Mouse (Mus musculus) spleen, adult 12 weeks (tissue): Measurements from ENCODE around the gene Slco2a1.

Experiments used
- DNase-seq: peaks from one replicate; pipeline ENCODE4 v3.0.0; 2022; ENCODE audit warnings: low spot score

The Slco2a1 gene

GRCm38 (mm10) chr9:103038266-103038665 is 49.8 kb downstream of the Slco2a1 start:
- DNase-seq: no peak

GRCm38 (mm10) chr9:103038705-103039104 is 50.2 kb downstream of the Slco2a1 start:
- DNase-seq: no peak

- no peak for DNase-seq
Observed at GRCm38 (mm10) chr9:103040581-103040980, 52.1 kb downstream of the Slco2a1 start.

- no peak for DNase-seq
Observed at GRCm38 (mm10) chr9:103045406-103045805, 56.9 kb downstream of the Slco2a1 start.

GRCm38 (mm10) chr9:103049049-103049511 is 60.6 kb downstream of the Slco2a1 start:
- DNase-seq: no peak

GRCm38 (mm10) chr9:103053829-103054228 is 65.3 kb downstream of the Slco2a1 start:
- no peak for DNase-seq

GRCm38 (mm10) chr9:103055061-103055460 is 66.5 kb downstream of the Slco2a1 start:
- no peak for DNase-seq

GRCm38 (mm10) chr9:103056164-103056563 is 67.7 kb downstream of the Slco2a1 start:
- DNase-seq: no peak

GRCm38 (mm10) chr9:103060551-103060950 is 72.0 kb downstream of the Slco2a1 start:
- no peak for DNase-seq

- no peak for DNase-seq
Observed at GRCm38 (mm10) chr9:103061471-103062053, 73.0 kb downstream of the Slco2a1 start.

GRCm38 (mm10) chr9:103063591-103063990 is 75.1 kb downstream of the Slco2a1 start:
- no peak for DNase-seq

GRCm38 (mm10) chr9:103066845-103067244 is 78.3 kb downstream of the Slco2a1 start:
- no peak for DNase-seq

GRCm38 (mm10) chr9:103067651-103068050 is 79.1 kb downstream of the Slco2a1 start:
- DNase-seq: no peak

GRCm38 (mm10) chr9:103068769-103069168 is 80.3 kb downstream of the Slco2a1 start:
- DNase-seq: no peak

GRCm38 (mm10) chr9:103071541-103072203 is 83.2 kb downstream of the Slco2a1 start:
- no peak for DNase-seq

- no peak for DNase-seq
Observed at GRCm38 (mm10) chr9:103072204-103072599, 83.7 kb downstream of the Slco2a1 start.

- DNase-seq: no peak
Observed at GRCm38 (mm10) chr9:103072926-103073515, 84.5 kb downstream of the Slco2a1 start.

GRCm38 (mm10) chr9:103076836-103077531 is 88.5 kb downstream of the Slco2a1 start:
- no peak for DNase-seq

GRCm38 (mm10) chr9:103078194-103078691 is 89.7 kb downstream of the Slco2a1 start:
- DNase-seq: no peak

GRCm38 (mm10) chr9:103080211-103080610 is 91.7 kb downstream of the Slco2a1 start:
- no peak for DNase-seq

GRCm38 (mm10) chr9:103082246-103082975 is 93.9 kb downstream of the Slco2a1 start:
- no peak for DNase-seq

GRCm38 (mm10) chr9:103083405-103083804 is 94.9 kb downstream of the Slco2a1 start:
- no peak for DNase-seq
